Mouse (Mus musculus) hindbrain, embryonic 15.5 days (tissue): Measurements from ENCODE around the gene Tjp2. TPM values are rescaled to one million over a fixed set of nuclear protein-coding genes. Genes with fewer than 3 reads are reported as not detected.

Experiments
- ATAC-seq: fragments of 200-750 bp; cut with Nextera tagmentation; 2 replicates; pipeline ENCODE4 v1.8.0; 2017; ENCODE audit warnings: low read depth, moderate number of reproducible peaks, moderate TSS enrichment; ENCODE audit not compliant: low FRiP score
- H3K27ac ChIP-seq: fragments of 300-500 bp; sonication (generic); replicated peaks from 2 replicates; pipeline ENCODE4 v1.5.1; 2015; ENCODE audit warnings: mild to moderate bottlenecking, inconsistent platforms
- H3K27me3 ChIP-seq: fragments of 300-500 bp; sonication (generic); 2 replicates; pipeline ENCODE4 v1.6.1; 2015; ENCODE audit warnings: control low read depth, inconsistent platforms
- H3K36me3 ChIP-seq: fragments of 300-500 bp; sonication (generic); 2 replicates; pipeline ENCODE4 v1.6.1; 2015; ENCODE audit warnings: control low read depth, inconsistent platforms
- H3K4me1 ChIP-seq: fragments of 300-500 bp; sonication (generic); replicated peaks from 2 replicates; pipeline ENCODE4 v1.6.1; 2015; ENCODE audit warnings: control low read depth, inconsistent platforms
- H3K4me2 ChIP-seq: fragments of 300-500 bp; sonication (generic); 2 replicates; pipeline ENCODE4 v1.6.1; 2015; ENCODE audit warnings: moderate library complexity, mild to moderate bottlenecking, inconsistent platforms
- H3K4me3 ChIP-seq: fragments of 300-500 bp; sonication (generic); 2 replicates; pipeline ENCODE4 v1.5.1; 2015; ENCODE audit warnings: mild to moderate bottlenecking, inconsistent platforms
- H3K9ac ChIP-seq: fragments of 300-500 bp; sonication (generic); 2 replicates; pipeline ENCODE4 v1.6.1; 2015; ENCODE audit warnings: inconsistent platforms
- H3K9me3 ChIP-seq: fragments of 300-500 bp; sonication (generic); 2 replicates; pipeline ENCODE4 v1.6.1; 2016; ENCODE audit warnings: control low read depth, inconsistent platforms
- WGBS: fragments of 180-500 bp; shearing (Covaris S2); methylation state at CpG from one replicate; pipeline ENCODE4 v1.1.7; 2015; 5-methylcytosine and 5-hydroxymethylcytosine counted together
- polyA plus RNA-seq: library from polyadenylated mRNA; unstranded; fragments of >200 nt; fragmentation: Nextera tagmentation; extraction: Ambion mirVana; gene quantifications from 2 replicates; pipeline ENCODE4 v1.2.1, GENCODE M21; 2015

Gene Tjp2
- polyA plus RNA-seq, 1 experiment from 2014 or later = 12.9 TPM

GRCm38 (mm10) chr19:24064348-24064895 is 160.4 kb downstream of the Tjp2 start:
- Histone ChIP-seq H3K4me2 (no peak overlapping the region), H3K4me3 (no peak overlapping the region)

GRCm38 (mm10) chr19:24063585-24063984 is 161.2 kb downstream of the Tjp2 start:
- Histone ChIP-seq H3K36me3 (no peaks in the 10 kb centered on the region), H3K27me3 (no peaks in the 10 kb centered on the region), H3K9me3 (no peaks in the 10 kb centered on the region; the same call in 1 of the 2 replicates), H3K4me1 (no peaks in the 10 kb centered on the region), H3K4me3 (no peak overlapping the region), H3K9ac (no peak overlapping the region), H3K4me2 (no peak overlapping the region), H3K27ac (no peak overlapping the region)
- no peak for ATAC-seq
- 84% methylated on average over 4 of the region's 4 CpGs for WGBS

More at GRCm38 (mm10) chr19:24064348-24064895, 160.4 kb downstream of the Tjp2 start:
- H3K9me3 ChIP-seq = no peaks in the 10 kb centered on the region; the same call in 1 of the 2 replicates
- no peaks in the 10 kb centered on the region for H3K4me1 ChIP-seq
- no peak overlapping the region for H3K27ac ChIP-seq
- H3K36me3 ChIP-seq = no peaks in the 10 kb centered on the region
- WGBS = 51% methylated on average over 12 of the region's 12 CpGs
- no peak overlapping the region for H3K9ac ChIP-seq
- H3K27me3 ChIP-seq = no peaks in the 10 kb centered on the region
- ATAC-seq = no peak

- Histone ChIP-seq H3K9ac (no peak overlapping the region), H3K36me3 (no peaks in the 10 kb centered on the region), H3K27me3 (no peaks in the 10 kb centered on the region), H3K27ac (no peak overlapping the region), H3K4me1 (0 out of 2 replicates have a peak, but pooled peaks cover 2% of the 10 kb centered on the region), H3K4me3 (no peak overlapping the region), H3K9me3 (no peaks in the 10 kb centered on the region), H3K4me2 (no peak overlapping the region)
- no peak for ATAC-seq
- 69% methylated on average over 8 of the region's 8 CpGs for WGBS
These were observed 166.0 kb downstream of the Tjp2 start for GRCm38 (mm10) chr19:24058851-24059250.

GRCm38 (mm10) chr19:24058021-24058420 is 166.8 kb downstream of the Tjp2 start:
- Histone ChIP-seq H3K36me3 (no peaks in the 10 kb centered on the region), H3K27me3 (no peaks in the 10 kb centered on the region), H3K9ac (no peak overlapping the region), H3K4me1 (0 out of 2 replicates have a peak, but pooled peaks cover 2% of the 10 kb centered on the region), H3K4me3 (no peak overlapping the region), H3K9me3 (no peaks in the 10 kb centered on the region), H3K4me2 (no peak overlapping the region), H3K27ac (no peak overlapping the region)
- ATAC-seq = no peak
- 90% methylated on average over 5 of the region's 5 CpGs for WGBS

- ATAC-seq = no peak
- Histone ChIP-seq H3K27ac (no peak overlapping the region), H3K4me1 (0 out of 2 replicates have a peak, but pooled peaks cover 2% of the 10 kb centered on the region), H3K4me3 (no peak overlapping the region), H3K27me3 (no peaks in the 10 kb centered on the region), H3K4me2 (no peak overlapping the region), H3K36me3 (no peaks in the 10 kb centered on the region), H3K9me3 (no peaks in the 10 kb centered on the region), H3K9ac (no peak overlapping the region)
- 94% methylated on average over 1 of the region's 1 CpGs for WGBS
These were observed 167.9 kb downstream of the Tjp2 start for GRCm38 (mm10) chr19:24056880-24057279.

- H3K9me3 ChIP-seq = no peaks in the 10 kb centered on the region
- no peak overlapping the region for H3K4me2 ChIP-seq
- WGBS = 52% methylated on average over 2 of the region's 2 CpGs
These were observed 169.9 kb downstream of the Tjp2 start for GRCm38 (mm10) chr19:24054904-24055303.

GRCm38 (mm10) chr19:24054265-24054664 is 170.6 kb downstream of the Tjp2 start:
- Histone ChIP-seq H3K9ac (no peak overlapping the region), H3K36me3 (no peaks in the 10 kb centered on the region), H3K27me3 (no peaks in the 10 kb centered on the region), H3K4me2 (no peak overlapping the region), H3K9me3 (no peaks in the 10 kb centered on the region), H3K27ac (no peak overlapping the region), H3K4me1 (0 out of 2 replicates have a peak, but pooled peaks cover 2% of the 10 kb centered on the region), H3K4me3 (no peak overlapping the region)
- WGBS = 82% methylated on average over 5 of the region's 5 CpGs
- ATAC-seq = no peak

More at GRCm38 (mm10) chr19:24054904-24055303, 169.9 kb downstream of the Tjp2 start:
- no peaks in the 10 kb centered on the region for H3K27me3 ChIP-seq
- 0 out of 2 replicates have a peak, but pooled peaks cover 2% of the 10 kb centered on the region for H3K4me1 ChIP-seq
- ATAC-seq = no peak
- H3K9ac ChIP-seq = no peak overlapping the region
- H3K4me3 ChIP-seq = no peak overlapping the region
- H3K27ac ChIP-seq = no peak overlapping the region
- H3K36me3 ChIP-seq = no peaks in the 10 kb centered on the region

- no peak overlapping the region for H3K4me2 ChIP-seq
- no peak overlapping the region for H3K27ac ChIP-seq
- H3K36me3 ChIP-seq = no peaks in the 10 kb centered on the region
- H3K27me3 ChIP-seq = no peaks in the 10 kb centered on the region
- 0 out of 2 replicates have a peak, but pooled peaks cover 2% of the 10 kb centered on the region for H3K4me1 ChIP-seq
- ATAC-seq = no peak
- WGBS = 76% methylated on average over 2 of the region's 2 CpGs
- H3K9me3 ChIP-seq = no peaks in the 10 kb centered on the region
- no peak overlapping the region for H3K9ac ChIP-seq
- no peak overlapping the region for H3K4me3 ChIP-seq
These were observed 174.3 kb downstream of the Tjp2 start for GRCm38 (mm10) chr19:24050514-24050913.

- no peak overlapping the region for H3K4me3 ChIP-seq
- H3K9ac ChIP-seq = no peak overlapping the region
- H3K27me3 ChIP-seq = no peaks in the 10 kb centered on the region
- H3K9me3 ChIP-seq = no peaks in the 10 kb centered on the region
- WGBS = 90% methylated on average over 3 of the region's 3 CpGs
- H3K4me1 ChIP-seq = no peaks in the 10 kb centered on the region
- H3K27ac ChIP-seq = no peak overlapping the region
- H3K36me3 ChIP-seq = no peaks in the 10 kb centered on the region
- no peak overlapping the region for H3K4me2 ChIP-seq
- no peak for ATAC-seq
These were observed 175.5 kb downstream of the Tjp2 start for GRCm38 (mm10) chr19:24049329-24049728.

GRCm38 (mm10) chr19:24046395-24046993 is 178.3 kb downstream of the Tjp2 start:
- no peak overlapping the region for H3K4me2 ChIP-seq
- no peaks in the 10 kb centered on the region for H3K4me1 ChIP-seq
- 94% methylated on average over 10 of the region's 10 CpGs for WGBS
- no peaks in the 10 kb centered on the region for H3K27me3 ChIP-seq
- no peak overlapping the region for H3K27ac ChIP-seq
- H3K4me3 ChIP-seq = no peak overlapping the region
- no peaks in the 10 kb centered on the region for H3K36me3 ChIP-seq
- no peak overlapping the region for H3K9ac ChIP-seq
- H3K9me3 ChIP-seq = no peaks in the 10 kb centered on the region
- ATAC-seq = no peak
